Mouse (Mus musculus) neural tube, embryonic 15.5 days (tissue): Measurements from ENCODE around the gene Vmn1r213. TPM values are rescaled to one million over a fixed set of nuclear protein-coding genes. Genes with fewer than 3 reads are reported as not detected.

Source experiments
- ATAC-seq: fragments of 200-750 bp; cut with Nextera tagmentation; 2 replicates; pipeline ENCODE4 v1.8.0; 2017; ENCODE audit warnings: mild to moderate bottlenecking, moderate TSS enrichment, moderate library complexity; ENCODE audit not compliant: low FRiP score
- H3K27ac ChIP-seq: fragments of 300-500 bp; sonication (generic); replicated peaks from 2 replicates; pipeline ENCODE4 v1.5.1; 2015; ENCODE audit warnings: mild to moderate bottlenecking, inconsistent platforms
- H3K27me3 ChIP-seq: fragments of 300-500 bp; sonication (generic); replicated peaks from 2 replicates; pipeline ENCODE4 v1.6.1; 2015; ENCODE audit warnings: inconsistent platforms
- H3K36me3 ChIP-seq: fragments of 300-500 bp; sonication (generic); 2 replicates; pipeline ENCODE4 v1.6.1; 2015; ENCODE audit warnings: inconsistent platforms
- H3K4me1 ChIP-seq: fragments of 300-500 bp; sonication (generic); 2 replicates; pipeline ENCODE4 v1.6.1; 2015; ENCODE audit warnings: inconsistent platforms
- H3K4me2 ChIP-seq: fragments of 300-500 bp; sonication (generic); 2 replicates; pipeline ENCODE4 v1.6.1; 2015; ENCODE audit warnings: inconsistent platforms, mild to moderate bottlenecking, moderate library complexity
- H3K4me3 ChIP-seq: fragments of 300-500 bp; sonication (generic); replicated peaks from 2 replicates; pipeline ENCODE4 v1.5.1; 2015; ENCODE audit warnings: mild to moderate bottlenecking, inconsistent platforms
- H3K9ac ChIP-seq: fragments of 300-500 bp; sonication (generic); replicated peaks from 2 replicates; pipeline ENCODE4 v1.6.1; 2015; ENCODE audit warnings: mild to moderate bottlenecking, inconsistent platforms
- H3K9me3 ChIP-seq: fragments of 300-500 bp; sonication (generic); replicated peaks from 2 replicates; pipeline ENCODE4 v1.6.1; 2016; ENCODE audit warnings: inconsistent platforms
- WGBS: fragments of 180-500 bp; shearing (Covaris S2); methylation state at CpG from one replicate; pipeline ENCODE4 v1.1.7; 2015; ENCODE audit warnings: mixed read lengths; 5-methylcytosine and 5-hydroxymethylcytosine counted together
- polyA plus RNA-seq: library from polyadenylated mRNA; unstranded; fragments of >200 nt; fragmentation: Nextera tagmentation; extraction: Ambion mirVana; gene quantifications from 2 replicates; pipeline ENCODE4 v1.2.1, GENCODE M21; 2015

Vmn1r213 gene
- not detected in 2 replicates for polyA plus RNA-seq

- 74% methylated on average over 1 of the region's 1 CpGs for WGBS
- H3K9me3 ChIP-seq: no peaks in the 10 kb centered on the region
- no peak within 1 kb of the TSS for H3K4me2 ChIP-seq
- no peaks in the 10 kb centered on the region for H3K4me1 ChIP-seq
- no peaks in the 10 kb centered on the region for H3K36me3 ChIP-seq
- no peak for ATAC-seq
- no peak within 1 kb of the TSS for H3K27ac ChIP-seq
- no peaks in the 10 kb centered on the region for H3K27me3 ChIP-seq
- no peak within 1 kb of the TSS for H3K4me3 ChIP-seq
- H3K9ac ChIP-seq: no peak within 1 kb of the TSS
Measured at GRCm38 (mm10) chr13:23007356-23007755, at the start of gene Vmn1r213. Vmn1r213 (plus strand) TSS chr13:23007656.

- no peak overlapping the region for H3K27ac ChIP-seq
- H3K4me2 ChIP-seq: no peak overlapping the region
- no peaks in the 10 kb centered on the region for H3K4me1 ChIP-seq
- H3K36me3 ChIP-seq: no peaks in the 10 kb centered on the region
- H3K27me3 ChIP-seq: no peaks in the 10 kb centered on the region
- H3K9ac ChIP-seq: no peak overlapping the region
- 93% methylated on average over 11 of the region's 11 CpGs for WGBS
- no peak for ATAC-seq
- no peak overlapping the region for H3K4me3 ChIP-seq
- no peaks in the 10 kb centered on the region for H3K9me3 ChIP-seq
Measured at GRCm38 (mm10) chr13:22990214-22990891, 17.1 kb upstream of the Vmn1r213 start.

- no peak for ATAC-seq
- Histone ChIP-seq H3K27ac (no peak overlapping the region), H3K4me1 (no peaks in the 10 kb centered on the region), H3K9me3 (no peaks in the 10 kb centered on the region), H3K4me3 (no peak overlapping the region), H3K9ac (no peak overlapping the region), H3K4me2 (no peak overlapping the region), H3K36me3 (no peaks in the 10 kb centered on the region), H3K27me3 (no peaks in the 10 kb centered on the region)
- 28% methylated on average over 1 of the region's 1 CpGs for whole genome bisulfite sequencing
Measured at GRCm38 (mm10) chr13:22992178-22992700, 15.2 kb upstream of the Vmn1r213 start.

GRCm38 (mm10) chr13:22992721-22993120 is 14.7 kb upstream of the Vmn1r213 start:
- Histone ChIP-seq H3K36me3 (no peaks in the 10 kb centered on the region), H3K4me2 (no peak overlapping the region)
- 34% methylated on average over 2 of the region's 2 CpGs for WGBS

GRCm38 (mm10) chr13:23018158-23018557 is 10.7 kb downstream of the Vmn1r213 start:
- H3K4me1 ChIP-seq: no peaks in the 10 kb centered on the region
- H3K36me3 ChIP-seq: no peaks in the 10 kb centered on the region
- H3K27ac ChIP-seq: no peak overlapping the region
- H3K9ac ChIP-seq: no peak overlapping the region
- no peak for ATAC-seq
- no peaks in the 10 kb centered on the region for H3K9me3 ChIP-seq
- no peaks in the 10 kb centered on the region for H3K27me3 ChIP-seq
- no peak overlapping the region for H3K4me2 ChIP-seq
- no peak overlapping the region for H3K4me3 ChIP-seq

More at GRCm38 (mm10) chr13:22992721-22993120, 14.7 kb upstream of the Vmn1r213 start:
- Histone ChIP-seq H3K4me3 (no peak overlapping the region), H3K9me3 (no peaks in the 10 kb centered on the region), H3K9ac (no peak overlapping the region), H3K4me1 (no peaks in the 10 kb centered on the region), H3K27ac (no peak overlapping the region), H3K27me3 (no peaks in the 10 kb centered on the region)
- ATAC-seq: no peak

GRCm38 (mm10) chr13:23024812-23025211 is 17.4 kb downstream of the Vmn1r213 start:
- Histone ChIP-seq H3K4me2 (no peak overlapping the region), H3K9ac (no peak overlapping the region)

GRCm38 (mm10) chr13:23030118-23030517 is 22.7 kb downstream of the Vmn1r213 start, which contains the start of gene Vmn1r214:
Vmn1r214 (plus strand) TSS chr13:23030418.
- Histone ChIP-seq H3K4me2 (no peak within 1 kb of the TSS), H3K36me3 (no peaks in the 10 kb centered on the region), H3K27me3 (no peaks in the 10 kb centered on the region), H3K4me1 (no peaks in the 10 kb centered on the region), H3K27ac (no peak within 1 kb of the TSS), H3K9me3 (no peaks in the 10 kb centered on the region), H3K9ac (no peak within 1 kb of the TSS), H3K4me3 (no peak within 1 kb of the TSS)
- no peak for ATAC-seq
- WGBS: 92% methylated on average over 3 of the region's 3 CpGs

More at GRCm38 (mm10) chr13:23024812-23025211, 17.4 kb downstream of the Vmn1r213 start:
- ATAC-seq: no peak
- no peak overlapping the region for H3K27ac ChIP-seq
- H3K4me1 ChIP-seq: no peaks in the 10 kb centered on the region
- no peaks in the 10 kb centered on the region for H3K9me3 ChIP-seq
- no peak overlapping the region for H3K4me3 ChIP-seq
- H3K27me3 ChIP-seq: no peaks in the 10 kb centered on the region
- H3K36me3 ChIP-seq: no peaks in the 10 kb centered on the region

- no peak overlapping the region for H3K9ac ChIP-seq
- H3K27me3 ChIP-seq: no peaks in the 10 kb centered on the region
- ATAC-seq: no peak
- H3K36me3 ChIP-seq: no peaks in the 10 kb centered on the region
- 68% methylated on average over 1 of the region's 1 CpGs for WGBS
- H3K27ac ChIP-seq: no peak overlapping the region
- H3K4me1 ChIP-seq: no peaks in the 10 kb centered on the region
- H3K4me2 ChIP-seq: no peak overlapping the region
- H3K4me3 ChIP-seq: no peak overlapping the region
- H3K9me3 ChIP-seq: no peaks in the 10 kb centered on the region
Measured at GRCm38 (mm10) chr13:23057778-23058177, 50.3 kb downstream of the Vmn1r213 start.

Other genes starting within 250 kb of the Vmn1r213 start
- gene Vmn1r208, start 230.3 kb upstream of the Vmn1r213 start, polyA plus RNA-seq: not detected in 2 replicates
- not detected in 2 replicates for gene Vmn1r209, start 198.0 kb upstream of the Vmn1r213 start, polyA plus RNA-seq
- not detected in 2 replicates for gene Vmn1r210, start 176.3 kb upstream of the Vmn1r213 start, polyA plus RNA-seq
- not detected in 2 replicates for gene Vmn1r211, start 150.1 kb upstream of the Vmn1r213 start, polyA plus RNA-seq
- gene Vmn1r212, start 123.5 kb upstream of the Vmn1r213 start, polyA plus RNA-seq: not detected in 2 replicates
- not detected in 2 replicates for gene Vmn1r214, start 22.8 kb downstream of the Vmn1r213 start, polyA plus RNA-seq
- not detected in 2 replicates for gene Vmn1r215, start 60.4 kb downstream of the Vmn1r213 start, polyA plus RNA-seq
- not detected in 2 replicates for gene Vmn1r217, start 110.6 kb downstream of the Vmn1r213 start, polyA plus RNA-seq
- gene Vmn1r218, start 125.5 kb downstream of the Vmn1r213 start, polyA plus RNA-seq: not detected in 2 replicates
- gene Vmn1r219, start 151.7 kb downstream of the Vmn1r213 start, polyA plus RNA-seq: not detected in 2 replicates
- not detected in 2 replicates for gene Vmn1r220, start 180.3 kb downstream of the Vmn1r213 start, polyA plus RNA-seq
- not detected in 2 replicates for gene Vmn1r221, start 206.5 kb downstream of the Vmn1r213 start, polyA plus RNA-seq
- not detected in 2 replicates for gene Vmn1r222, start 228.3 kb downstream of the Vmn1r213 start, polyA plus RNA-seq
- not detected in 2 replicates for gene Vmn1r223, start 239.5 kb downstream of the Vmn1r213 start, polyA plus RNA-seq